Mouse (Mus musculus) thymus, postnatal 10 days (tissue): Measurements from ENCODE around the gene Rhox9.
"Not testable (repeated sequence)": the region's sequence is repeated elsewhere in the genome, so short reads cannot be mapped to it uniquely, and the experiment has no call there.

Experiments used
- DNase-seq, 2 experiments: peaks; one replicate each; pipeline ENCODE4 v3.0.0; 2021; ENCODE audit warnings: low spot score in 2 of 2

Gene Rhox9

DNA sequence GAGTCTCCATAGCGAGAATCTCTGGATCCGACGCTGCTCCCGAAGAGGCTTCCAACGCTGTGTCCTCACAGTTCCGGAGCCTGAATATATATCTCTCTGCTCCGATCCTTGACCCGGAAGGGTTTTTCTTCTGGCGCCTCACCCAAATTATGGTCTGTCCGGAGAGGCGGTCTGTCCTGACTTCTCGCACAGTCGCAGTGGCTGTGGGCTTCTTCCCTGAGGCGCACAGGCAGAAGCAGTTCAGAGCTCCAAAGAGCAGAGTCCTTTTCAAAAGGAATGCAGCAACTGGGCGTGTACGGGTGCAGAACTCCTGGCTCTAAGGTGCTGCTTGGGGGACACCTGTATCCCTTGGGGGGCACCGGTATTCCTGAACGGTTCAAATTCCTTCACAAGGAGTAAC, at the start of gene Rhox9:
Gene Rhox9 (minus strand): TSS at position 101 of the 400 bp plus-strand sequence.
- DNase-seq = not testable (repeated sequence)

DNA sequence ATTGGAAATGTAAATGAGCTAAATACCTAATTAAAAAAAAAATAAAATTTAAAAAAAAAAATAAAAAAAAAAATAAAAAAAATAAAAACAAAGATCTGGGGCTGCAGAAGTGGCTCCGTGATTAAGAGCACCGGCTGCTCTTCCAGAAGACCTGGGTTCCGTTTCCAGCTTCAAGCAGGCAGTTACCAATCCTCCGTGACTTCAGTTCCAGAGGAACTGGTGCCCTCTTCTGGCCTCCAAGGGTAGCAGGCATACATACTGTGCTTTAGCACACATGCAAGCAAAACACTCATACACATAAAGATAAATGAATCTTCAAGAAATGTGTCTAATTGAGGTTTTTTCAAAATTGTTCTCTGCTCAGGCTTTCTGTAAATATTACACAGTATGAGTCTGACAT, 14.7 kb upstream of the Rhox9 start:
- no peak for DNase-seq

DNA sequence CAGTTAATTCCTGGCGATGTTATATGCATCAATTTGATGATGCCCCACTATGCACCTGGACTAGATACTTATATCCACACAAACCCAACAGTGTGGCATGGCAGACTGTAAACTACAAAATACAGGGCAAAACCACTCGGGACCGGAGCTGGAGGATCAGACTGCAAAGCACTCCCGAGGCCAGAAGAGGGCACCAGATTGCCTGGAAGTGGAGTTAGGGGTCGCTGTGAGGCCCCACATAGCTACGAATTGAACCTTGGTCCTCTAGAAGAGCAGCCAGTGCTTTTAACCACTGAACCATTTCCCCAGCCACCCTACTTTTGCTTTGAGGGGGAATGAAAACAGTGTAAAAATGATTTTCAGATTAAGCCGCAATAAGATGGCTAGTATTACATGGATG, 7.0 kb upstream of the Rhox9 start:
- DNase-seq = no peak

DNA sequence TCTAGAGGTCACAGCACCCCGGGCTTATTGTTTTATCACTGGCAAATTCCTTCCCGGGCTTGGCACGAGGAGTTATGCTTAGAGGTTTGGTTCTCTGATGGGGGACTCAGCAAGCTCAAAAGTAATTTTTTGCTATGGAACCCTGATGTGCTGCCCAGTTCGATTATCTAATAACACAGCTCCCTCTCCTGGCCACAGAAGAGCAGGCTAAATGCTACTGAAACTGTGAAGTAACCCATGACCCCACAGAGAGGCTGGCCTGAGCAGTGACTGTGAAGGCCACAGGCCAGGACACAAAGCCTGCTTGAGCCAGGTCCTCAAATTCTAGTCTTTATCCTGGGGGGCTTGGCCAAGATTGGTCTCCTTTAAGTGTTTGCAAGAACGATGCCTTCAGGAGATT, 2.2 kb upstream of the Rhox9 start:
- DNase-seq = no peak

DNA sequence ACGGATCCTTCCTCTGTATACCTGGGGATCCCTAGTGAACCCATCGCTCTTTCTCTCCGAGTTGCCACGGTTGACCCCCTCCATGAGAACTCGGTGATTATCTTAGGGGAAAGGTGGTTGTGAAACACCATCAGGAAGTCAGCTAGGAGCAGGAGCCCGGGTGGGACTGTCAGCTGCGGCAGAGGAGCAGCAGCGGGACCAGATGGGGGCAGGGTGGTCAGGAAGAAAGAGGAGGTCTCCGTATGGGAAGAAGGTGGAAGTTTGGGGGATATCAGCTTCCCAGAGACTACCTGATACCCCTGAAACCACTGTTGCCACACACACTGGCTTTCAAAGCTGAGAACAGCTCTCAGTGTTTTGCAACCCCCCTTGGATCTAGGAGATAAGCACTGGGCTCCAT, 4.4 kb downstream of the Rhox9 start, which contains the start of gene Rhox7b:
Gene Rhox7b (minus strand): TSS at position 101 of the 400 bp plus-strand sequence.
- DNase-seq = not testable (repeated sequence)

DNA sequence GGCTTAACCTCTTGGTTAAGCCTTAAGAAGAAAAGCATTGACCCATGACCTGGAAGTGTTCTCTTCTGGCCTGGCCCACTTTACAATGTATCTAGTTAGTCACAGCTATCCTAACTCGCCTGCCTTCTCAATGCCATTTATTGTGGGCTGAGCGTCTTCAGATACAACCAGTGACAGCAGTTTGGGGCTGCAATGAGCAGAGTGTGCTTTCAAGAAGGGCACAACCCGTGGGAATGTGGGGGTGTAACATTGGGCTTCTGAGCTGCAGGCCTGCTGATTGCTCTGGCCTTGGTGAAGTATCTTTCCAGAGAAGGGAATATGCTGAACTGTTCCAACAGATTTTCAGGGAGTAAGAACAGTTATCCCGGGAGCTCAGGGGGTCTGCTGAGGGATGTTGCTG, 22.7 kb downstream of the Rhox9 start, which contains the start of gene Rhox8:
Gene Rhox8 (minus strand): TSS at position 101 of the 400 bp plus-strand sequence.
- no peak for DNase-seq

DNA sequence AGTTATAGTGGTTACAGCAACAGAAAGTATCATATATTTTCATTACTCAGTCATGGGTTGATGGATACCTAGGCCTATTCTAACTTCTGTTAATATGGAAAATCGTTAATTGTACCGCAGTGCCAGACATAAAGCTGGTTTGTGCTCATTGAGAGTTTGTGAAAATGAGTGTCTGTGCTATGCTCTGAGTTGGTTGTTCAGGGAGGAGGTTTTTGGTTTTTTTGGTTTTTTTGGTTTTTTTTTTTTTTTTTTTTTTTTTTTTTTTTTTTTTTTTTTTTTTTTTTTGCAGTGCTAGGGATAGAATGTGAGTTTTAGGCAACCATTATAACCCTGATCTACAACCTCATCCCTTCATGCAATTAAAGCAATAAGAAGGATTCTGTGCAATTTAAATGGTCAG, 29.9 kb downstream of the Rhox9 start:
- DNase-seq = no peak
